In genomic region chr4:148397113-148397512, GRCm38 (mm10) we compare ENCODE assay signal across 26 mouse cellular contexts. TPM values are rescaled to one million over a fixed set of nuclear protein-coding genes. Genes with fewer than 3 reads are reported as not detected.
DNase-seq lines count a peak whose midpoint lies in the region; ATAC-seq and TF ChIP-seq lines count a peak whose summit lies in the region.
"Had no signal": no experiment of that assay in that cellular context is flagged by ENCODE, and none has a peak within 500 bp of the region (broad histone marks: within the 10 kb centered on the region; RNA-seq: fewer than 3 reads in every experiment).

No protein-coding gene starts in this region.

- no peak overlapping the region for H3K4me3 ChIP-seq in midbrain, embryonic 10.5 days
- H3K4me3 ChIP-seq in midbrain, embryonic 16.5 days (ENCODE audit: low read depth, low read length): no peak overlapping the region
- no peak overlapping the region for H3K4me3 ChIP-seq in hindbrain, postnatal 0 days (ENCODE audit: low read length)
- no peak overlapping the region for H3K4me3 ChIP-seq in neural tube, embryonic 13.5 days
- H3K4me3 ChIP-seq: forebrain, embryonic 12.5 days; hindbrain, embryonic 15.5 days; kidney, embryonic 15.5 days; liver, embryonic 15.5 days; lung, embryonic 15.5 days; midbrain, embryonic 15.5 days had no signal

- no peak for TF ChIP-seq CTCF in hindbrain, postnatal 0 days (IDR thresholded peaks at IDR 0.05; ENCODE audit: low read depth)

- ATAC-seq in frontal cortex, adult (ENCODE audit: low TSS enrichment): peak; percentile 27; the same call in 1 of the 2 replicates
- ATAC-seq in midbrain, embryonic 16.5 days: no peak
- ATAC-seq in hindbrain, postnatal 0 days: peak; percentile 44; the same call in 1 of the 2 replicates
- ATAC-seq in neural tube, embryonic 13.5 days (ENCODE audit: low read depth): 0 out of 2 replicates have a peak, but pooled peaks have one; percentile 15
- ATAC-seq: intestine, embryonic 16.5 days had no signal

- 88% methylated on average over 4 of the region's 4 CpGs for WGBS in midbrain, embryonic 10.5 days
- WGBS in midbrain, embryonic 16.5 days: 88% methylated on average over 4 of the region's 4 CpGs
- 67% methylated on average over 4 of the region's 4 CpGs for WGBS in hindbrain, postnatal 0 days
- WGBS in neural tube, embryonic 13.5 days: 30% methylated on average over 4 of the region's 4 CpGs

- no peaks in the 10 kb centered on the region for H3K36me3 ChIP-seq in midbrain, embryonic 10.5 days
- H3K36me3 ChIP-seq in midbrain, embryonic 16.5 days (ENCODE audit: control insufficient read depth, insufficient read depth, low read length): no peaks in the 10 kb centered on the region
- H3K36me3 ChIP-seq in hindbrain, postnatal 0 days (ENCODE audit: insufficient read depth, low read length): no peaks in the 10 kb centered on the region
- H3K36me3 ChIP-seq in neural tube, embryonic 13.5 days: no peaks in the 10 kb centered on the region
- H3K36me3 ChIP-seq: forebrain, embryonic 12.5 days; hindbrain, embryonic 15.5 days; kidney, embryonic 15.5 days; liver, embryonic 15.5 days; lung, embryonic 15.5 days; midbrain, embryonic 15.5 days had no signal

- H3K4me1 ChIP-seq in midbrain, embryonic 10.5 days: peaks cover 67% of the 10 kb centered on the region
- H3K4me1 ChIP-seq in midbrain, embryonic 16.5 days (ENCODE audit: control insufficient read depth, insufficient read depth, low read length): peaks cover 13% of the 10 kb centered on the region
- peaks cover 14% of the 10 kb centered on the region for H3K4me1 ChIP-seq in hindbrain, postnatal 0 days (ENCODE audit: insufficient read depth, low read length)
- H3K4me1 ChIP-seq in neural tube, embryonic 13.5 days (replicated peaks): peaks cover 84% of the 10 kb centered on the region
- H3K4me1 ChIP-seq: liver, embryonic 15.5 days; lung, embryonic 15.5 days had no signal

- H3K27me3 ChIP-seq in midbrain, embryonic 10.5 days (ENCODE audit: low read depth, poor library complexity, severe bottlenecking): peaks cover 19% of the 10 kb centered on the region
- no peaks in the 10 kb centered on the region for H3K27me3 ChIP-seq in midbrain, embryonic 16.5 days (ENCODE audit: control insufficient read depth, insufficient read depth, low read depth, low read length)
- no peaks in the 10 kb centered on the region for H3K27me3 ChIP-seq in hindbrain, postnatal 0 days (ENCODE audit: insufficient read depth, low read length)
- H3K27me3 ChIP-seq in neural tube, embryonic 13.5 days: no peaks in the 10 kb centered on the region
- H3K27me3 ChIP-seq: hindbrain, embryonic 15.5 days had no signal

- no peak for DNase-seq in frontal cortex, postnatal 25 days (ENCODE audit: low spot score in 2 of 2)
- no peak for DNase-seq in midbrain, embryonic 10.5 days (ENCODE audit: low spot score)
- peak; percentile 19 for DNase-seq in hindbrain, postnatal 0 days (ENCODE audit: low spot score)
- no peak for DNase-seq in spleen, postnatal 36 days (ENCODE audit: low spot score in 2 of 2)
- no peak for DNase-seq in left cerebral cortex, adult 9 months (ENCODE audit: low spot score in 2 of 2)
- DNase-seq: adrenal gland, postnatal 36 days; cerebellum, adult 11-12 months; gastrocnemius, postnatal 10 days; heart, adult 11 months; heart, postnatal 10 days; kidney, postnatal 36 days; liver; lung, postnatal 4 days; thymus, adult 2 months; thymus, postnatal 4 days had no signal

- H3K4me2 ChIP-seq in midbrain, embryonic 16.5 days (ENCODE audit: low read length): no peak overlapping the region
- no peak overlapping the region for H3K4me2 ChIP-seq in hindbrain, postnatal 0 days (ENCODE audit: low read depth, low read length)
- no peak overlapping the region for H3K4me2 ChIP-seq in neural tube, embryonic 13.5 days
- H3K4me2 ChIP-seq: forebrain, embryonic 12.5 days; heart, embryonic 11.5 days; hindbrain, embryonic 15.5 days; liver, embryonic 15.5 days; lung, embryonic 15.5 days; midbrain, embryonic 15.5 days had no signal

- H3K27ac ChIP-seq in midbrain, embryonic 10.5 days (replicated peaks): peak overlapping the region; percentile 6
- H3K27ac ChIP-seq in midbrain, embryonic 16.5 days (ENCODE audit: low read length): no peak overlapping the region
- no peak overlapping the region for H3K27ac ChIP-seq in hindbrain, postnatal 0 days
- peak overlapping the region; percentile 91 for H3K27ac ChIP-seq in neural tube, embryonic 13.5 days (replicated peaks)
- H3K27ac ChIP-seq: liver, embryonic 15.5 days; lung, embryonic 15.5 days had no signal

- no peak overlapping the region for H3K9ac ChIP-seq in midbrain, embryonic 16.5 days (ENCODE audit: low read depth, low read length)
- H3K9ac ChIP-seq in hindbrain, postnatal 0 days (replicated peaks; ENCODE audit: low read length): no peak overlapping the region
- H3K9ac ChIP-seq in neural tube, embryonic 13.5 days: no peak overlapping the region
- H3K9ac ChIP-seq: forebrain, embryonic 12.5 days; hindbrain, embryonic 15.5 days; kidney, embryonic 15.5 days; liver, embryonic 15.5 days; lung, embryonic 15.5 days; midbrain, embryonic 15.5 days had no signal

- no peaks in the 10 kb centered on the region for H3K9me3 ChIP-seq in midbrain, embryonic 10.5 days (replicated peaks)
- no peaks in the 10 kb centered on the region for H3K9me3 ChIP-seq in midbrain, embryonic 16.5 days (replicated peaks; ENCODE audit: control insufficient read depth, low read length, poor library complexity, severe bottlenecking)
- H3K9me3 ChIP-seq in hindbrain, postnatal 0 days (ENCODE audit: low read length): no peaks in the 10 kb centered on the region
- H3K9me3 ChIP-seq in neural tube, embryonic 13.5 days: no peaks in the 10 kb centered on the region
- H3K9me3 ChIP-seq: forebrain, embryonic 12.5 days; hindbrain, embryonic 15.5 days; kidney, embryonic 15.5 days; liver, embryonic 15.5 days; lung, embryonic 15.5 days; midbrain, embryonic 15.5 days had no signal

RNA-seq across cellular contexts. Expression of gene Ubiad1, which starts 47.5 kb away (rescaled TPM):
- 26.2 and 28.3 TPM in 2 replicates for polyA plus RNA-seq in midbrain, embryonic 10.5 days (2016; fragmentation: Nextera tagmentation; extraction: Ambion mirVana)
- 19.8 and 20.5 TPM in 2 replicates for polyA plus RNA-seq in midbrain, embryonic 16.5 days (2015; fragmentation: Nextera tagmentation; extraction: Ambion mirVana)
- total RNA-seq in hindbrain, postnatal 0 days (2014; rRNA removed): 22.2 and 25.8 TPM in 2 replicates
- polyA plus RNA-seq in hindbrain, postnatal 0 days (2015; fragmentation: Nextera tagmentation; extraction: Ambion mirVana): 12.8 and 13.1 TPM in 2 replicates
- 15.0 and 19.0 TPM in 2 replicates for polyA plus RNA-seq in neural tube, embryonic 13.5 days (2015; fragmentation: Nextera tagmentation; extraction: Ambion mirVana)

RNA-seq across cellular contexts. Expression of gene Mtor, which starts 51.3 kb away (rescaled TPM):
- 20.8 and 25.6 TPM in 2 replicates for polyA plus RNA-seq in midbrain, embryonic 10.5 days (2016; fragmentation: Nextera tagmentation; extraction: Ambion mirVana)
- 23.0 and 24.4 TPM in 2 replicates for polyA plus RNA-seq in midbrain, embryonic 16.5 days (2015; fragmentation: Nextera tagmentation; extraction: Ambion mirVana)
- 56.0 and 58.2 TPM in 2 replicates for total RNA-seq in hindbrain, postnatal 0 days (2014; rRNA removed)
- 29.2 and 29.9 TPM in 2 replicates for polyA plus RNA-seq in hindbrain, postnatal 0 days (2015; fragmentation: Nextera tagmentation; extraction: Ambion mirVana)
- polyA plus RNA-seq in neural tube, embryonic 13.5 days (2015; fragmentation: Nextera tagmentation; extraction: Ambion mirVana): 21.4 and 23.0 TPM in 2 replicates

Comparison
In these comparisons a context has a peak if more than half of its experiments do, and no peak if none do; other contexts are left out.
1. H3K27ac ChIP-seq: peak in midbrain, embryonic 10.5 days (single experiment) and neural tube, embryonic 13.5 days (single experiment); none in midbrain, embryonic 16.5 days (single experiment) and hindbrain, postnatal 0 days (single experiment).